Mouse (Mus musculus) left cerebral cortex, adult 9 months (tissue): Measurements from ENCODE around the gene Ndufa10.

Experiments
- DNase-seq, 2 experiments: peaks; one replicate each; pipeline ENCODE4 v3.0.0; 2022; ENCODE audit warnings: low spot score in 2 of 2

Gene Ndufa10

DNA sequence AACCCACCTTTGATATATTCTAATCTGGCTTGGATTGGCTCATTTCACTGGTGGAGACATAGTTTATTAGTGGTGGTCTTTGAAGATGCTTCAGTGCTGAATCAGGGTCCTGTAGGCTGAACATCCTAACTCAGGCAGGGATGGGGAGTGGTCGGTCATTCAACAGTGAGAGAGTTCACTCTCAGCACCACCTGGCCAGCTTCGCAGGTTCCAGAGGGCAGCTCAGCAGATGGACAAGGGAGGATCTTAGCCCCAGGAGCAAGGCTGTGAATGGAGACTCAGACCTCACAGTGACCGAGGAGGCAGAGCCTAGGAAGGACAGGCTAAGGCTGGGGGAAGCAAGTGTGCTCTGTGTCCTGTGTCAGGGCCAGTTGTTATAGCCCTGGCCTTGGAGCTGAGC is 42.2 kb downstream of the Ndufa10 start:
- no peak for DNase-seq

GRCm38 (mm10) chr1:92430991-92431390 is 42.7 kb downstream of the Ndufa10 start:
- DNase-seq = no peak

GRCm38 (mm10) chr1:92424714-92425113 is 48.9 kb downstream of the Ndufa10 start:
- DNase-seq = no peak

DNA sequence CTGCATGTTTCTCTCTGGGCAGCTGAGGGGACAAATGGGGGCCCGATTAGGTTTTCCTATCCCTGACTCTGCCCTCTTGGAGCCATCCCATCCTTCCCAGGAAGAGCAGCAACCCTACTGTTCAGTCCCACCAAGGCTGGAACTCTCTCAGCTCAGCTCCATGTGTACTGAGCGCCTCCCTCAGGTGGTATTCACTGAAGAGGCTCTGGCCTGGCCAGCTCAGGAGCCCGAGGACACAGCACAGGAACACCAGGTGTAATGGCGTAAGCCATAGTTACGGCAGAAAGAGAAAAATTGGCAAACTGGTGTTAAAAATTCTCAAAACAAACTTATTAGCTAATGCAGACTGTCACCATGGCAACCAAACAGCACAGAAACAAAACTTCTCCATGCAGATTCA is 68.5 kb downstream of the Ndufa10 start:
- DNase-seq = no peak

DNA sequence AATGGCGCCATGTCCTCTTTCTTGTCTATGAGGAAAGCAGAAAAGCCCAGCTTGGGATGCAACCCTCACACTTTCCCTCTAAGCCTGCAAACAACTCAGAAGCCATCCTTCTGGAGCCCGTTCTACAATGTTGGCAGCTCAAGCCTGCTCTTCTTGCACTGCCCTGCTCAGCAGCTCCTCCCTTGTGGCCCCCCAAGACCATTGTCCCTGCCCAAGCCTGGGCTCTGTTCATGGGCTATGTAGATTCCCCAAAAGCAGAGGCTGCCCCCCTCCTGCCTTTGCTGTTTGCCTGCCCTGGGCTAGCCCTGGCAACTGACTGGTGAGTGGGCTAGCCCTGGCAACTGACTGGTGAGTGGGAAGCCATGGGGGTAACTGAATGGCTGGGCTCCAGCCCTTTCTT is 73.1 kb downstream of the Ndufa10 start:
- DNase-seq = no peak

DNA sequence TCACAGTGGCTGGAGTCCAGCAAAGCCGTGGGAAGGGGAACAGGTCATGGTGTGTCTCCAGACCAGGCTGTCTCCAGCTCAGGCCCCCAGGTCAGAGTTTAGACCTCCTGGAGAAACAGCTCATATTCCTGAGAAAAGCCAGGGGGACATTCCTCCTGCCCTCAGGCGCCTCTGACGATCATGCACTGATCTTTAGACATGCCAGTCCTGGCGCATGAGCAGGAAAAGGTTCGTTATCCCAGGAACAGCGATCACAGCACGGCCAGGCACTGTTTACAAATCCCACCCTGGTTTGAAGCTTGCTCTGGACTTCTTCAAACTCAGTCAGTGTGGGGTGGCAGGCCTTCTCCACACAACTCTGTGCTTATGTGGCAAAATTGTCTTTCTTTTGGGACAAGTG is 75.1 kb downstream of the Ndufa10 start:
- DNase-seq = no peak

GRCm38 (mm10) chr1:92397511-92398051 is 76.1 kb downstream of the Ndufa10 start:
- DNase-seq = no peak

GRCm38 (mm10) chr1:92394279-92394678 is 79.4 kb downstream of the Ndufa10 start:
- DNase-seq = no peak

DNA sequence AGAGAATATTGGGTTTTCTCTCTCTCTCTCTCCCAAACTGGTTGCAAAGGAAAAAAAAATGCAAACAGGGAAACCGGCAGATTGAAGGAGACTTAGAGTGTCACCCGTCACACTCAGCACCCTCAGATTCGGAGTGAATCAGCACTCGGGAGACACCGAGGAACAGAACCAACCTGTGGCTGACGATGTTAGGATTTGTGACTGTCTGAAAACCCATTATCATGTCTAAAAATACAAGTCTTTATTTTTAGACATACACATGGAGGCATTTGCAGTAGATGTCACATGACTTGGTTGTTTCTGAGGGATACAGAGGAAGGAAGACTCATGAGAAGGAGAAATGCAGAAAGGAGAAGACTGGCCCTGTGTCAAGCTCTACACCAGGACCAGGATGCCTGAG is 80.5 kb downstream of the Ndufa10 start:
- DNase-seq = no peak
